In genomic region chr1:135426645-135427044, GRCm38 (mm10) we compare ENCODE assay signal across 12 mouse cellular contexts. TPM values are rescaled to one million over a fixed set of nuclear protein-coding genes. Genes with fewer than 3 reads are reported as not detected.
"Had no signal": no experiment of that assay in that cellular context is flagged by ENCODE, and none has a peak within 500 bp of the region (broad histone marks: within the 10 kb centered on the region; RNA-seq: fewer than 3 reads in every experiment).

No protein-coding gene starts in this region.

- H3K9me3 ChIP-seq: limb, embryonic 13.5 days; neural tube, embryonic 15.5 days had no signal

- H3K27ac ChIP-seq: limb, embryonic 13.5 days; liver, embryonic 14.5 days; neural tube, embryonic 15.5 days had no signal

- DNase-seq: kidney, postnatal 14 days; left cerebral cortex, postnatal 4 days; lung, adult 18-20 months; midbrain, embryonic 14.5 days; right cerebral cortex, adult 18-20 months; right cerebral cortex, postnatal 25 days; thymus, postnatal 36 days had no signal

- H3K4me2 ChIP-seq: limb, embryonic 13.5 days; neural tube, embryonic 15.5 days had no signal

- H3K27me3 ChIP-seq: limb, embryonic 13.5 days; neural tube, embryonic 15.5 days had no signal

- H3K9ac ChIP-seq: limb, embryonic 13.5 days; liver, embryonic 14.5 days; neural tube, embryonic 15.5 days had no signal

- H3K4me3 ChIP-seq: limb, embryonic 13.5 days; myocyte; neural tube, embryonic 15.5 days had no signal

RNA-seq across cellular contexts. Expression of gene Shisa4, which starts 51.6 kb away (rescaled TPM):
- total RNA-seq: megakaryocyte-erythroid progenitor cell, adult 5-6 weeks had no signal
